Mouse (Mus musculus): ENCODE measurements around the gene Rapgef2.

Gene Rapgef2

GRCm38 (mm10) chr3:79283031-79283430 is 3.3 kb downstream of the Rapgef2 start:
- no peak for DNase-seq (ENCODE audit: low spot score)

GRCm38 (mm10) chr3:79275856-79276645 is 10.3 kb downstream of the Rapgef2 start:
- no peak for DNase-seq (ENCODE audit: low spot score)

GRCm38 (mm10) chr3:79273350-79273749 is 13.0 kb downstream of the Rapgef2 start:
- no peak for DNase-seq (ENCODE audit: low spot score)

GRCm38 (mm10) chr3:79272939-79273338 is 13.4 kb downstream of the Rapgef2 start:
- DNase-seq (ENCODE audit: low spot score), result no peak

- DNase-seq (ENCODE audit: low spot score), result peak; percentile 30
Observed at GRCm38 (mm10) chr3:79270980-79271555, 15.2 kb downstream of the Rapgef2 start.

- DNase-seq (ENCODE audit: low spot score), result no peak
Observed at GRCm38 (mm10) chr3:79269872-79270271, 16.4 kb downstream of the Rapgef2 start.

- DNase-seq (ENCODE audit: low spot score), result no peak
Observed at GRCm38 (mm10) chr3:79266976-79267375, 19.3 kb downstream of the Rapgef2 start.

- no peak for DNase-seq (ENCODE audit: low spot score)
Observed at GRCm38 (mm10) chr3:79261816-79262316, 24.5 kb downstream of the Rapgef2 start.

GRCm38 (mm10) chr3:79254023-79254422 is 32.3 kb downstream of the Rapgef2 start:
- no peak for DNase-seq (ENCODE audit: low spot score)

- no peak for DNase-seq (ENCODE audit: low spot score)
Observed at GRCm38 (mm10) chr3:79253416-79253815, 32.9 kb downstream of the Rapgef2 start.

- no peak for DNase-seq (ENCODE audit: low spot score)
Observed at GRCm38 (mm10) chr3:79252921-79253394, 33.4 kb downstream of the Rapgef2 start.

GRCm38 (mm10) chr3:79249955-79250354 is 36.4 kb downstream of the Rapgef2 start:
- no peak for DNase-seq (ENCODE audit: low spot score)

GRCm38 (mm10) chr3:79248659-79249235 is 37.6 kb downstream of the Rapgef2 start:
- DNase-seq (ENCODE audit: low spot score), result no peak

GRCm38 (mm10) chr3:79248208-79248607 is 38.1 kb downstream of the Rapgef2 start:
- DNase-seq (ENCODE audit: low spot score), result no peak

GRCm38 (mm10) chr3:79244347-79244746 is 42.0 kb downstream of the Rapgef2 start:
- DNase-seq (ENCODE audit: low spot score), result no peak

- no peak for DNase-seq (ENCODE audit: low spot score)
Observed at GRCm38 (mm10) chr3:79242922-79243705, 43.2 kb downstream of the Rapgef2 start.

- DNase-seq (ENCODE audit: low spot score), result no peak
Observed at GRCm38 (mm10) chr3:79242298-79242697, 44.0 kb downstream of the Rapgef2 start.

- no peak for DNase-seq (ENCODE audit: low spot score)
Observed at GRCm38 (mm10) chr3:79239066-79239462, 47.3 kb downstream of the Rapgef2 start.

- DNase-seq (ENCODE audit: low spot score), result no peak
Observed at GRCm38 (mm10) chr3:79238456-79239065, 47.8 kb downstream of the Rapgef2 start.

- DNase-seq (ENCODE audit: low spot score), result no peak
Observed at GRCm38 (mm10) chr3:79237619-79238342, 48.5 kb downstream of the Rapgef2 start.

- no peak for DNase-seq (ENCODE audit: low spot score)
Observed at GRCm38 (mm10) chr3:79234485-79234884, 51.8 kb downstream of the Rapgef2 start.

Measured in MN1 (cell line).